Mouse (Mus musculus): Measurements from ENCODE around the gene Pcdh15. TPM values are rescaled to one million over a fixed set of nuclear protein-coding genes. Genes with fewer than 3 reads are reported as not detected.

The Pcdh15 gene
- polyA plus RNA-seq, 1 experiment: 23.2 TPM

GRCm38 (mm10) chr10:73326861-73327260, 227.7 kb downstream of the Pcdh15 start:
- DNase-seq (ENCODE audit: extremely low spot score in 1 of 2, low spot score in 1 of 2): no peak

- no peak for DNase-seq (ENCODE audit: extremely low spot score in 1 of 2, low spot score in 1 of 2)
These were observed 234.3 kb downstream of the Pcdh15 start for GRCm38 (mm10) chr10:73333426-73333825.

- DNase-seq (ENCODE audit: extremely low spot score in 1 of 2, low spot score in 1 of 2): no peak
These were observed 279.9 kb downstream of the Pcdh15 start for GRCm38 (mm10) chr10:73379001-73379400.

GRCm38 (mm10) chr10:73384003-73384402, 284.9 kb downstream of the Pcdh15 start:
- DNase-seq (ENCODE audit: extremely low spot score in 1 of 2, low spot score in 1 of 2): no peak

- no peak for DNase-seq (ENCODE audit: extremely low spot score in 1 of 2, low spot score in 1 of 2)
These were observed 301.3 kb downstream of the Pcdh15 start for GRCm38 (mm10) chr10:73400426-73400825.

GRCm38 (mm10) chr10:73425408-73425807, 326.3 kb downstream of the Pcdh15 start:
- no peak for DNase-seq (ENCODE audit: extremely low spot score in 1 of 2, low spot score in 1 of 2)

- DNase-seq (ENCODE audit: extremely low spot score in 1 of 2, low spot score in 1 of 2): peak in 1 of 2 experiments; percentile 30
These were observed 332.2 kb downstream of the Pcdh15 start for GRCm38 (mm10) chr10:73431345-73431744.

GRCm38 (mm10) chr10:73484082-73484481, 384.9 kb downstream of the Pcdh15 start:
- DNase-seq (ENCODE audit: extremely low spot score in 1 of 2, low spot score in 1 of 2): no peak

GRCm38 (mm10) chr10:73491654-73492053, 392.5 kb downstream of the Pcdh15 start:
- peak in 1 of 2 experiments; percentile 6 for DNase-seq (ENCODE audit: extremely low spot score in 1 of 2, low spot score in 1 of 2)

GRCm38 (mm10) chr10:73514846-73515245, 415.7 kb downstream of the Pcdh15 start:
- peak in 1 of 2 experiments; percentile 10 for DNase-seq (ENCODE audit: extremely low spot score in 1 of 2, low spot score in 1 of 2)

- peak in 1 of 2 experiments; percentile 48 for DNase-seq (ENCODE audit: extremely low spot score in 1 of 2, low spot score in 1 of 2)
These were observed 416.6 kb downstream of the Pcdh15 start for GRCm38 (mm10) chr10:73515742-73516141.

GRCm38 (mm10) chr10:73519438-73519837, 420.3 kb downstream of the Pcdh15 start:
- DNase-seq (ENCODE audit: extremely low spot score in 1 of 2, low spot score in 1 of 2): no peak

- peak in 1 of 2 experiments; percentile 51 for DNase-seq (ENCODE audit: extremely low spot score in 1 of 2, low spot score in 1 of 2)
These were observed 453.7 kb downstream of the Pcdh15 start for GRCm38 (mm10) chr10:73552831-73553230.

GRCm38 (mm10) chr10:73564216-73564615, 465.1 kb downstream of the Pcdh15 start:
- peak; percentile 10 to 77 for DNase-seq (ENCODE audit: extremely low spot score in 1 of 2, low spot score in 1 of 2)

GRCm38 (mm10) chr10:73574711-73575297, 475.7 kb downstream of the Pcdh15 start:
- DNase-seq (ENCODE audit: extremely low spot score in 1 of 2, low spot score in 1 of 2): no peak

- DNase-seq (ENCODE audit: extremely low spot score in 1 of 2, low spot score in 1 of 2): no peak
These were observed 568.4 kb downstream of the Pcdh15 start for GRCm38 (mm10) chr10:73667501-73667900.

GRCm38 (mm10) chr10:73700519-73701286, 601.6 kb downstream of the Pcdh15 start:
- no peak for DNase-seq (ENCODE audit: extremely low spot score in 1 of 2, low spot score in 1 of 2)

GRCm38 (mm10) chr10:73725566-73726240, 626.6 kb downstream of the Pcdh15 start:
- no peak for DNase-seq (ENCODE audit: extremely low spot score in 1 of 2, low spot score in 1 of 2)

GRCm38 (mm10) chr10:73733246-73733645, 634.1 kb downstream of the Pcdh15 start:
- DNase-seq (ENCODE audit: extremely low spot score in 1 of 2, low spot score in 1 of 2): no peak

GRCm38 (mm10) chr10:73749021-73749420, 649.9 kb downstream of the Pcdh15 start:
- peak in 1 of 2 experiments; percentile 1 for DNase-seq (ENCODE audit: extremely low spot score in 1 of 2, low spot score in 1 of 2)

- no peak for DNase-seq (ENCODE audit: extremely low spot score in 1 of 2, low spot score in 1 of 2)
These were observed 654.7 kb downstream of the Pcdh15 start for GRCm38 (mm10) chr10:73753876-73754275.
